Mouse (Mus musculus) embryonic facial prominence, embryonic 14.5 days (tissue): Measurements from ENCODE around the gene Gdf7. TPM values are rescaled to one million over a fixed set of nuclear protein-coding genes. Genes with fewer than 3 reads are reported as not detected.

Experiments
- ATAC-seq: fragments of 200-750 bp; cut with Nextera tagmentation; 2 replicates; pipeline ENCODE4 v1.8.0; 2017; ENCODE audit warnings: low read depth, moderate number of reproducible peaks, moderate TSS enrichment
- DNase-seq: peaks from one replicate; pipeline ENCODE4 v3.0.0-alpha.2; 2015; ENCODE audit warnings: low spot score
- H3K27ac ChIP-seq: fragments of 300-500 bp; sonication (generic); replicated peaks from 2 replicates; pipeline ENCODE4 v1.5.1; 2014; ENCODE audit warnings: low read depth, mild to moderate bottlenecking, low read length, moderate library complexity
- H3K27me3 ChIP-seq: fragments of 300-500 bp; sonication (generic); replicated peaks from 2 replicates; pipeline ENCODE4 v1.6.1; 2014; ENCODE audit warnings: low read length; ENCODE audit not compliant: control insufficient read depth, insufficient read depth
- H3K36me3 ChIP-seq: fragments of 300-500 bp; sonication (generic); 2 replicates; pipeline ENCODE4 v1.6.1; 2014; ENCODE audit warnings: low read length, mixed read lengths; ENCODE audit not compliant: control insufficient read depth, insufficient read depth
- H3K4me1 ChIP-seq: fragments of 300-500 bp; sonication (generic); 2 replicates; pipeline ENCODE4 v1.6.1; 2014; ENCODE audit warnings: antibody characterized with exemption, low read length; ENCODE audit not compliant: control insufficient read depth, insufficient read depth
- H3K4me2 ChIP-seq: fragments of 300-500 bp; sonication (generic); 2 replicates; pipeline ENCODE4 v1.6.1; 2014; ENCODE audit warnings: low read depth, mild to moderate bottlenecking, low read length, moderate library complexity, mixed read lengths
- H3K4me3 ChIP-seq: fragments of 300-500 bp; sonication (generic); 2 replicates; pipeline ENCODE4 v1.5.1; 2014; ENCODE audit warnings: low read depth, mild to moderate bottlenecking, low read length
- H3K9ac ChIP-seq: fragments of 300-500 bp; sonication (generic); 2 replicates; pipeline ENCODE4 v1.6.1; 2014; ENCODE audit warnings: low read depth, mild to moderate bottlenecking, low read length, moderate library complexity, mixed read lengths
- H3K9me3 ChIP-seq: fragments of 300-500 bp; sonication (generic); 2 replicates; pipeline ENCODE4 v1.6.1; 2016; ENCODE audit warnings: low read length; ENCODE audit not compliant: control insufficient read depth
- WGBS: fragments of 180-500 bp; shearing (Covaris S2); extraction: QIAGEN DNeasy Blood & Tissue Kit; methylation state at CpG from one replicate; pipeline ENCODE4 v1.1.7; 2014; 5-methylcytosine and 5-hydroxymethylcytosine counted together
- polyA plus RNA-seq: library from polyadenylated mRNA; unstranded; fragments of >200 nt; fragmentation: Nextera tagmentation; extraction: Ambion mirVana; gene quantifications from 2 replicates; pipeline ENCODE4 v1.2.1, GENCODE M21; 2014

The Gdf7 gene
- polyA plus RNA-seq, 1 experiment from 2014 or later, result 0.54 TPM

- Histone ChIP-seq H3K9me3 (no peaks in the 10 kb centered on the region), H3K36me3 (peaks cover 32% of the 10 kb centered on the region), H3K4me3 (no peak overlapping the region), H3K4me1 (no peaks in the 10 kb centered on the region), H3K4me2 (no peak overlapping the region), H3K9ac (no peak overlapping the region), H3K27me3 (no peaks in the 10 kb centered on the region), H3K27ac (no peak overlapping the region)
- no peak for ATAC-seq
- 56% methylated on average over 5 of the region's 5 CpGs for WGBS
- no peak for DNase-seq
Measured at GRCm38 (mm10) chr12:8332174-8332542, 30.4 kb upstream of the Gdf7 start.

DNA sequence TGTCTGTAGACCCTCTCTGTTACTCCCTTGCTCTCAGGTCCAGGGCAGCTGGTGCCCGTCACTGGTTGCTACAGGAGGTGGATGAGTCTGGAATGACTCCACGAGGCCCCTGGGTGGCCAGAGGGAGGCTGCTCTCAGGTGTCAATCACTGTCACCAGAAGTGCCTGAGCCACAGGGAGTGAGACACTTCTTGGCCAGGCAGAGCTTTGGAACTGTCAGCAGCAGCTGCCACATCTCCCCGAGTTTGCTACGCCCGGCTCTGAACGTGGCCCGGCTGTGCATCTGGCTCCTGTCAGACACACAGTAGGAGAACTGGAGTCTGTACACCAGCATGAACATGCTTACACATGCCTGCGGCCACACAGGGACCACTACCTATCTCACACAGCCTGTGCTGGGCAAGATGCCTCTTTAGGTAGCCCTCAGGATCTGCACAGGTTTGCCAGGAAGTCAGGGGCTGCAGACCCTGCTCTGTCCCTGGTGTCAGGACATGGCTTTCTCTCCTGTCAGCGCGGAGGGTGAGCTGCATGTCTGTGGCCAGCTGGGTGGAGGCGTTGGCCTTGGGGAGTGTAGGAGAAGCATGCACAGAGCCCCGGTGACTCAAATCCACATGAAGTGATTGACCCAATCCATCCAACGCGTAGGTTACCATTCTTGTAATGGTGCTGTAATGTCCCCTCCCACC lies 29.9 kb upstream of the Gdf7 start:
- Histone ChIP-seq H3K27me3 (no peaks in the 10 kb centered on the region), H3K9ac (no peak overlapping the region), H3K4me2 (no peak overlapping the region), H3K4me1 (no peaks in the 10 kb centered on the region), H3K36me3 (peaks cover 27% of the 10 kb centered on the region), H3K27ac (no peak overlapping the region), H3K9me3 (no peaks in the 10 kb centered on the region), H3K4me3 (no peak overlapping the region)
- ATAC-seq, result peak; percentile 5; the same call in 1 of the 2 replicates
- WGBS, result 57% methylated on average over 13 of the region's 14 CpGs
- DNase-seq, result no peak

- ATAC-seq, result no peak
- Histone ChIP-seq H3K9ac (no peak overlapping the region), H3K27ac (no peak overlapping the region), H3K4me1 (no peaks in the 10 kb centered on the region), H3K4me3 (no peak overlapping the region), H3K27me3 (no peaks in the 10 kb centered on the region), H3K9me3 (no peaks in the 10 kb centered on the region), H3K4me2 (no peak overlapping the region), H3K36me3 (peaks cover 36% of the 10 kb centered on the region)
- 94% methylated on average over 7 of the region's 7 CpGs for WGBS
- DNase-seq, result no peak
Measured at GRCm38 (mm10) chr12:8329236-8329635, 27.5 kb upstream of the Gdf7 start.

DNA sequence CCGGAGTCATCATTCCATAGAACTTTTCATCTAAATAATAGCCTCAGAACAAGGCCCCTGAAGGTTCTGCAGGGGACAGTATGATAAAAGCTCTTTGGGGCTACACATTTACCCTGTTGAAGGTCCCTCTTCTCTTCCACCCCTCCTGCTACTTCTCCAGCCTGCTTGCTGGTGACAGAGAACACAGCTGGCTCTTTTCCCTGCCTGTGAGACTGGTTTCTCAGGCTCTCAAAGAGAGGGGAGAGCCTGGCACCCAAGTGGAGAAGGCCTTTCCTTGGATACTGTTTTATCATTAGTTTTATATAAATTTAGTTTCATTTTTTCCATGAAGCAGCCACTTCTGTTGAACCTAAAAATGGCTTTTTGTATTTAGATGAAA lies 25.9 kb upstream of the Gdf7 start:
- H3K36me3 ChIP-seq, result peaks cover 43% of the 10 kb centered on the region

GRCm38 (mm10) chr12:8326825-8327674 lies 25.3 kb upstream of the Gdf7 start:
- Histone ChIP-seq H3K4me1 (no peaks in the 10 kb centered on the region), H3K36me3 (peaks cover 46% of the 10 kb centered on the region), H3K9me3 (no peaks in the 10 kb centered on the region), H3K27me3 (no peaks in the 10 kb centered on the region), H3K27ac (peak overlapping the region; percentile 53), H3K4me2 (no peak overlapping the region), H3K4me3 (no peak overlapping the region), H3K9ac (peak overlapping the region; percentile 50)
- 31% methylated on average over 17 of the region's 17 CpGs for WGBS
- ATAC-seq (peak; percentile 93), DNase-seq (peak; percentile 92)

More for the DNA sequence above, 25.9 kb upstream of the Gdf7 start:
- Histone ChIP-seq H3K4me2 (no peak overlapping the region), H3K4me1 (no peaks in the 10 kb centered on the region), H3K27me3 (no peaks in the 10 kb centered on the region), H3K27ac (peak overlapping the region; percentile 53), H3K4me3 (no peak overlapping the region), H3K9ac (peak overlapping the region; percentile 50), H3K9me3 (no peaks in the 10 kb centered on the region)
- DNase-seq (no peak), ATAC-seq (no peak)
- WGBS, result 79% methylated on average over 1 of the region's 1 CpGs

- H3K27me3 ChIP-seq, result no peaks in the 10 kb centered on the region
- H3K9me3 ChIP-seq, result no peaks in the 10 kb centered on the region
- H3K36me3 ChIP-seq, result peaks cover 50% of the 10 kb centered on the region
- H3K27ac ChIP-seq, result no peak overlapping the region
- ATAC-seq, result no peak
- H3K4me2 ChIP-seq, result no peak overlapping the region
- no peak for DNase-seq
- H3K9ac ChIP-seq, result no peak overlapping the region
- H3K4me3 ChIP-seq, result no peak overlapping the region
- WGBS, result 88% methylated on average over 17 of the region's 17 CpGs
- H3K4me1 ChIP-seq, result no peaks in the 10 kb centered on the region
Measured at GRCm38 (mm10) chr12:8325943-8326522, 24.3 kb upstream of the Gdf7 start.

GRCm38 (mm10) chr12:8325245-8325942 lies 23.6 kb upstream of the Gdf7 start:
- H3K4me2 ChIP-seq, result no peak overlapping the region
- no peak overlapping the region for H3K9ac ChIP-seq
- ATAC-seq, result no peak
- no peaks in the 10 kb centered on the region for H3K27me3 ChIP-seq
- 87% methylated on average over 12 of the region's 13 CpGs for WGBS
- no peak for DNase-seq
- H3K36me3 ChIP-seq, result peaks cover 47% of the 10 kb centered on the region
- H3K4me3 ChIP-seq, result no peak overlapping the region
- H3K9me3 ChIP-seq, result no peaks in the 10 kb centered on the region
- H3K4me1 ChIP-seq, result no peaks in the 10 kb centered on the region
- H3K27ac ChIP-seq, result no peak overlapping the region

DNA sequence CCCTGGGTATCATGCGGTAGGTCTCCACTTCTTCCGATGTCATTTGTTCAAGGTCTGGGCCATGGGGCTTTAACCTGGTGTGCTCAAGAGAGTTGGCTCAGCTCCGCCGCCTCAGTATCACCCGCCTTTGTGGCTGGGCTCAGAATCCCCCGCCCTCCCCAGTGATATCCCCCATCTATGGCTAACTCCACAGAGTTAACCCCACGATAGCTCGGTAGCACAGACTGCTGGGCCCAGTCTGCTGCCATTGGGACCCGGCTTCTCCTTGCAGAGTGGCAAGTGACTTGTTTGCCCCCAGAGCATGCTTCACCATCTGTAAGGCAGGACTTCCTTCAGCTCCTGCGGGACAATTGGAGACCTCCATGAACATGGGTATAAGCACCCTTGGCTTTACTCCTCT lies 22.3 kb upstream of the Gdf7 start:
- H3K4me2 ChIP-seq, result no peak overlapping the region
- H3K36me3 ChIP-seq, result peaks cover 37% of the 10 kb centered on the region
- no peak for DNase-seq
- H3K4me3 ChIP-seq, result no peak overlapping the region
- no peaks in the 10 kb centered on the region for H3K27me3 ChIP-seq
- H3K9me3 ChIP-seq, result no peaks in the 10 kb centered on the region
- no peaks in the 10 kb centered on the region for H3K4me1 ChIP-seq
- ATAC-seq, result no peak
- no peak overlapping the region for H3K27ac ChIP-seq
- 83% methylated on average over 10 of the region's 10 CpGs for WGBS
- no peak overlapping the region for H3K9ac ChIP-seq
